Mouse (Mus musculus): ENCODE data around the gene Chrdl2. TPM values are rescaled to one million over a fixed set of nuclear protein-coding genes. Genes with fewer than 3 reads are reported as not detected.

Chrdl2 gene
- polyA plus RNA-seq, 1 experiment from 2014 or later, result 0.90 TPM

GRCm38 (mm10) chr7:100008765-100009164, 2.8 kb downstream of the Chrdl2 start:
- H3K9me3 ChIP-seq (ENCODE audit: low read length), result no peaks in the 10 kb centered on the region
- 89% methylated on average over 4 of the region's 4 CpGs for WGBS
- no peak for ATAC-seq (ENCODE audit: low FRiP score, low TSS enrichment)
- H3K27me3 ChIP-seq (ENCODE audit: insufficient read depth, low read length), result peaks cover 60% of the 10 kb centered on the region
- H3K36me3 ChIP-seq (ENCODE audit: insufficient read depth, low read length), result no peaks in the 10 kb centered on the region
- no peak overlapping the region for H3K9ac ChIP-seq (replicated peaks; ENCODE audit: low read length)
- peaks cover 5% of the 10 kb centered on the region; the same call in 1 of the 2 replicates for H3K4me1 ChIP-seq (ENCODE audit: insufficient read depth, low read length)
- H3K4me3 ChIP-seq (ENCODE audit: low read length), result no peak overlapping the region
- H3K4me2 ChIP-seq (replicated peaks; ENCODE audit: low read depth, low read length), result no peak overlapping the region
- no peak overlapping the region for H3K27ac ChIP-seq (ENCODE audit: low read length)

- Histone ChIP-seq H3K4me1 (ENCODE audit: insufficient read depth, low read length) (peaks cover 14% of the 10 kb centered on the region; the same call in 1 of the 2 replicates), H3K36me3 (ENCODE audit: insufficient read depth, low read length) (no peaks in the 10 kb centered on the region), H3K27me3 (ENCODE audit: insufficient read depth, low read length) (peaks cover 54% of the 10 kb centered on the region), H3K9me3 (ENCODE audit: low read length) (no peaks in the 10 kb centered on the region), H3K27ac (ENCODE audit: low read length) (no peak overlapping the region), H3K9ac (replicated peaks; ENCODE audit: low read length) (no peak overlapping the region), H3K4me2 (replicated peaks; ENCODE audit: low read depth, low read length) (no peak overlapping the region), H3K4me3 (ENCODE audit: low read length) (no peak overlapping the region)
- WGBS, result 11% methylated on average over 11 of the region's 11 CpGs
- no peak for ATAC-seq (ENCODE audit: low FRiP score, low TSS enrichment)
Measured at GRCm38 (mm10) chr7:100009640-100010039, 3.7 kb downstream of the Chrdl2 start.

GRCm38 (mm10) chr7:100010711-100011110, 4.7 kb downstream of the Chrdl2 start:
- H3K9me3 ChIP-seq (ENCODE audit: low read length), result no peaks in the 10 kb centered on the region
- H3K27ac ChIP-seq (ENCODE audit: low read length), result no peak overlapping the region
- H3K4me2 ChIP-seq (replicated peaks; ENCODE audit: low read depth, low read length), result no peak overlapping the region
- WGBS, result 25% methylated on average over 5 of the region's 5 CpGs
- H3K4me1 ChIP-seq (ENCODE audit: insufficient read depth, low read length), result peaks cover 18% of the 10 kb centered on the region; the same call in 1 of the 2 replicates
- H3K36me3 ChIP-seq (ENCODE audit: insufficient read depth, low read length), result no peaks in the 10 kb centered on the region
- ATAC-seq (ENCODE audit: low FRiP score, low TSS enrichment), result no peak
- H3K9ac ChIP-seq (replicated peaks; ENCODE audit: low read length), result no peak overlapping the region
- H3K4me3 ChIP-seq (ENCODE audit: low read length), result no peak overlapping the region
- H3K27me3 ChIP-seq (ENCODE audit: insufficient read depth, low read length), result peaks cover 43% of the 10 kb centered on the region

- Histone ChIP-seq H3K9me3 (ENCODE audit: low read length) (no peaks in the 10 kb centered on the region), H3K4me1 (ENCODE audit: insufficient read depth, low read length) (peaks cover 18% of the 10 kb centered on the region; the same call in 1 of the 2 replicates), H3K27me3 (ENCODE audit: insufficient read depth, low read length) (peaks cover 29% of the 10 kb centered on the region), H3K36me3 (ENCODE audit: insufficient read depth, low read length) (no peaks in the 10 kb centered on the region), H3K9ac (replicated peaks; ENCODE audit: low read length) (no peak overlapping the region), H3K27ac (ENCODE audit: low read length) (no peak overlapping the region), H3K4me2 (replicated peaks; ENCODE audit: low read depth, low read length) (no peak overlapping the region), H3K4me3 (ENCODE audit: low read length) (no peak overlapping the region)
- 59% methylated on average over 8 of the region's 8 CpGs for WGBS
- no peak for ATAC-seq (ENCODE audit: low FRiP score, low TSS enrichment)
Measured at GRCm38 (mm10) chr7:100012085-100012484, 6.1 kb downstream of the Chrdl2 start.

GRCm38 (mm10) chr7:100012515-100012914, 6.5 kb downstream of the Chrdl2 start:
- Histone ChIP-seq H3K9me3 (ENCODE audit: low read length) (no peaks in the 10 kb centered on the region), H3K4me1 (ENCODE audit: insufficient read depth, low read length) (peaks cover 18% of the 10 kb centered on the region; the same call in 1 of the 2 replicates), H3K27ac (ENCODE audit: low read length) (no peak overlapping the region), H3K36me3 (ENCODE audit: insufficient read depth, low read length) (no peaks in the 10 kb centered on the region), H3K4me2 (replicated peaks; ENCODE audit: low read depth, low read length) (no peak overlapping the region), H3K27me3 (ENCODE audit: insufficient read depth, low read length) (peaks cover 25% of the 10 kb centered on the region), H3K9ac (replicated peaks; ENCODE audit: low read length) (no peak overlapping the region), H3K4me3 (ENCODE audit: low read length) (no peak overlapping the region)
- 32% methylated on average over 6 of the region's 6 CpGs for WGBS
- no peak for ATAC-seq (ENCODE audit: low FRiP score, low TSS enrichment)

- Histone ChIP-seq H3K27ac (ENCODE audit: low read length) (no peak overlapping the region), H3K4me1 (ENCODE audit: insufficient read depth, low read length) (peaks cover 18% of the 10 kb centered on the region; the same call in 1 of the 2 replicates), H3K4me2 (replicated peaks; ENCODE audit: low read depth, low read length) (no peak overlapping the region), H3K9ac (replicated peaks; ENCODE audit: low read length) (no peak overlapping the region), H3K36me3 (ENCODE audit: insufficient read depth, low read length) (no peaks in the 10 kb centered on the region), H3K9me3 (ENCODE audit: low read length) (no peaks in the 10 kb centered on the region), H3K4me3 (ENCODE audit: low read length) (no peak overlapping the region), H3K27me3 (ENCODE audit: insufficient read depth, low read length) (peaks cover 8% of the 10 kb centered on the region)
- ATAC-seq (ENCODE audit: low FRiP score, low TSS enrichment), result peak; percentile 78
- WGBS, result 38% methylated on average over 8 of the region's 8 CpGs
Measured at GRCm38 (mm10) chr7:100014123-100014600, 8.2 kb downstream of the Chrdl2 start.

- Histone ChIP-seq H3K27me3 (ENCODE audit: insufficient read depth, low read length) (no peaks in the 10 kb centered on the region), H3K27ac (ENCODE audit: low read length) (no peak overlapping the region), H3K9ac (replicated peaks; ENCODE audit: low read length) (no peak overlapping the region), H3K4me1 (ENCODE audit: insufficient read depth, low read length) (peaks cover 13% of the 10 kb centered on the region; the same call in 1 of the 2 replicates), H3K36me3 (ENCODE audit: insufficient read depth, low read length) (no peaks in the 10 kb centered on the region), H3K9me3 (ENCODE audit: low read length) (no peaks in the 10 kb centered on the region), H3K4me2 (replicated peaks; ENCODE audit: low read depth, low read length) (no peak overlapping the region), H3K4me3 (ENCODE audit: low read length) (no peak overlapping the region)
- no peak for ATAC-seq (ENCODE audit: low FRiP score, low TSS enrichment)
- whole genome bisulfite sequencing, result 81% methylated on average over 8 of the region's 8 CpGs
Measured at GRCm38 (mm10) chr7:100017056-100017455, 11.1 kb downstream of the Chrdl2 start.

- 36% methylated on average over 5 of the region's 5 CpGs for WGBS
- Histone ChIP-seq H3K4me2 (replicated peaks; ENCODE audit: low read depth, low read length) (no peak overlapping the region), H3K27ac (ENCODE audit: low read length) (no peak overlapping the region; the same call in 1 of the 2 replicates), H3K9me3 (ENCODE audit: low read length) (no peaks in the 10 kb centered on the region), H3K9ac (replicated peaks; ENCODE audit: low read length) (no peak overlapping the region), H3K4me3 (ENCODE audit: low read length) (no peak overlapping the region), H3K36me3 (ENCODE audit: insufficient read depth, low read length) (no peaks in the 10 kb centered on the region), H3K27me3 (ENCODE audit: insufficient read depth, low read length) (no peaks in the 10 kb centered on the region), H3K4me1 (ENCODE audit: insufficient read depth, low read length) (no peaks in the 10 kb centered on the region)
- peak; percentile 67 for ATAC-seq (ENCODE audit: low FRiP score, low TSS enrichment)
Measured at GRCm38 (mm10) chr7:100027353-100027752, 21.4 kb downstream of the Chrdl2 start.

- Histone ChIP-seq H3K9ac (replicated peaks; ENCODE audit: low read length) (no peak overlapping the region), H3K9me3 (ENCODE audit: low read length) (no peaks in the 10 kb centered on the region), H3K4me2 (replicated peaks; ENCODE audit: low read depth, low read length) (no peak overlapping the region), H3K4me1 (ENCODE audit: insufficient read depth, low read length) (no peaks in the 10 kb centered on the region), H3K27ac (ENCODE audit: low read length) (no peak overlapping the region), H3K4me3 (ENCODE audit: low read length) (no peak overlapping the region), H3K36me3 (ENCODE audit: insufficient read depth, low read length) (no peaks in the 10 kb centered on the region), H3K27me3 (ENCODE audit: insufficient read depth, low read length) (no peaks in the 10 kb centered on the region)
- no peak for ATAC-seq (ENCODE audit: low FRiP score, low TSS enrichment)
- WGBS, result 49% methylated on average over 3 of the region's 3 CpGs
Measured at GRCm38 (mm10) chr7:100029307-100029706, 23.3 kb downstream of the Chrdl2 start.

GRCm38 (mm10) chr7:100030996-100031749, 25.2 kb downstream of the Chrdl2 start:
- Histone ChIP-seq H3K36me3 (ENCODE audit: insufficient read depth, low read length) (no peaks in the 10 kb centered on the region), H3K27ac (ENCODE audit: low read length) (no peak overlapping the region), H3K9ac (replicated peaks; ENCODE audit: low read length) (no peak overlapping the region), H3K9me3 (ENCODE audit: low read length) (no peaks in the 10 kb centered on the region), H3K4me3 (ENCODE audit: low read length) (no peak overlapping the region), H3K27me3 (ENCODE audit: insufficient read depth, low read length) (no peaks in the 10 kb centered on the region), H3K4me2 (replicated peaks; ENCODE audit: low read depth, low read length) (no peak overlapping the region), H3K4me1 (ENCODE audit: insufficient read depth, low read length) (peaks cover 6% of the 10 kb centered on the region; the same call in 1 of the 2 replicates)
- 88% methylated on average over 8 of the region's 8 CpGs for WGBS
- no peak for ATAC-seq (ENCODE audit: low FRiP score, low TSS enrichment)
